Mouse (Mus musculus): ENCODE data around the gene Cep97.

DNA sequence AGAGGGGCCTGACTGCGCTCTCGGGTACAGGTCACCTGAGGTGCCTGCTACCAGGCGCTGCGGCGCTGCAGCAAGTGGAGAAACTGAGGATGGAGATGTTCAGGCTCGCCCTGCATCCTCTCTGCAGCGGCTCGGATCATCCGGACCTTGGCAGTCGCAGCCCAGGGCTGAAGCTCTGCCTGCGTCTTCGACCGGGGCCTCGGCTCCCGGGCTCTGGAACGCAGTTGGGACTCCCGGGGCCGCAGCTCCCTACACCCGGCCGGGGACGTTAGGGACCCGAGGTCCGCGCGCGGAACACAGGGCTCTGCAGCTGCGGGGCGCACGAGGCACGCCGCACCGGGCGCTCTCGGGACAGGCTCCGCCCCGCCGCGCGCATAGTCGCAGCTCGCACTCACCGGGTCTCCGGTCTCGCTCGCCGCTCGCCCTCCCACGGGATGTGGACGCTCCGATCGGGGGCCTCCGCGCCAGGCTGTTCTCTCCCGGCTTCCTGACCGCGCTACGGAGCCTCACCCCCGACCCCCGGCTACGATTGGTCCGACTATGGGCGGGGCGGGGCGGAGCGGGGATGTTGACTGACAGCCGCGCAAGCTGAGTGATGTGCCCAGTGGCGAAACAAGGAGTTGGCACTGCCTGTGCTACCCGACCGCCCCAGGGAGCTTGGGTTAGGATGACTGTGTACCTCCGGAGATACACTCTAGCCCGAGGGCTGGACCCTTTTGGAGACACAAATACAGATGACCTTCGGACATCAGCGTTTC, 39.6 kb downstream of the Cep97 start, which contains the start of gene Nxpe3:
- peak; percentile 14 for TF ChIP-seq POLR2A (IDR thresholded peaks at IDR 0.05; ENCODE audit: insufficient read depth, low read depth, low read length)
- TF ChIP-seq CTCF (IDR thresholded peaks at IDR 0.05; ENCODE audit: insufficient read depth, low read depth, low read length): no peak

Data from olfactory bulb, adult 2 months (tissue).